Mouse (Mus musculus) brain, embryonic 14.5 days (tissue): ENCODE measurements around the gene Scfd2.

Source experiments
- CTCF ChIP-seq: fragments of 200-500 bp; IDR thresholded peaks from 2 replicates; pipeline ENCODE4 v1.5.1; 2012; ENCODE audit warnings: inconsistent platforms, mild to moderate bottlenecking, moderate library complexity, borderline replicate concordance; ENCODE audit not compliant: insufficient read depth, insufficient read length; ENCODE audit errors: extremely low read depth
- POLR2A ChIP-seq: fragments of 200-500 bp; IDR thresholded peaks from 2 replicates; pipeline ENCODE4 v1.6.1; 2012; ENCODE audit warnings: mild to moderate bottlenecking, inconsistent platforms, borderline replicate concordance; ENCODE audit not compliant: poor library complexity, insufficient read depth, insufficient read length, severe bottlenecking; ENCODE audit errors: extremely low read depth

- TF ChIP-seq CTCF, result no peak
- TF ChIP-seq POLR2A, result no peak
These were observed 55.0 kb downstream of the Scfd2 start for GRCm38 (mm10) chr5:74476551-74476950.
